Mouse (Mus musculus) midbrain, embryonic 13.5 days (tissue): ENCODE measurements around the gene Olfr548-ps1. TPM values are rescaled to one million over a fixed set of nuclear protein-coding genes. Genes with fewer than 3 reads are reported as not detected.
A peak's percentile ranks its signal among the peaks of the same experiment; 100 is the strongest.
"Not testable (repeated sequence)": the region's sequence is repeated elsewhere in the genome, so short reads cannot be mapped to it uniquely, and the experiment has no call there.

Source experiments
- ATAC-seq: fragments of 200-750 bp; cut with Nextera tagmentation; 2 replicates; pipeline ENCODE4 v1.8.0; 2017; ENCODE audit warnings: mild to moderate bottlenecking, moderate TSS enrichment, moderate library complexity
- H3K27ac ChIP-seq: fragments of 300-500 bp; sonication (generic); 2 replicates; pipeline ENCODE4 v1.5.1; 2015; ENCODE audit warnings: inconsistent platforms, mild to moderate bottlenecking, moderate library complexity
- H3K27me3 ChIP-seq: fragments of 300-500 bp; sonication (generic); 2 replicates; pipeline ENCODE4 v1.6.1; 2015; ENCODE audit warnings: mild to moderate bottlenecking, inconsistent platforms
- H3K36me3 ChIP-seq: fragments of 300-500 bp; sonication (generic); 2 replicates; pipeline ENCODE4 v1.6.1; 2015; ENCODE audit warnings: mild to moderate bottlenecking, inconsistent platforms
- H3K4me1 ChIP-seq: fragments of 300-500 bp; sonication (generic); replicated peaks from 2 replicates; pipeline ENCODE4 v1.6.1; 2015; ENCODE audit warnings: inconsistent platforms
- H3K4me2 ChIP-seq: fragments of 300-500 bp; sonication (generic); replicated peaks from 2 replicates; pipeline ENCODE4 v1.6.1; 2015; ENCODE audit warnings: moderate library complexity, mild to moderate bottlenecking, inconsistent platforms
- H3K4me3 ChIP-seq: fragments of 300-500 bp; sonication (generic); replicated peaks from 2 replicates; pipeline ENCODE4 v1.5.1; 2015; ENCODE audit warnings: mild to moderate bottlenecking, inconsistent platforms
- H3K9ac ChIP-seq: fragments of 300-500 bp; sonication (generic); replicated peaks from 2 replicates; pipeline ENCODE4 v1.6.1; 2015; ENCODE audit warnings: mild to moderate bottlenecking, inconsistent platforms
- H3K9me3 ChIP-seq: fragments of 300-500 bp; sonication (generic); 2 replicates; pipeline ENCODE4 v1.6.1; 2016; ENCODE audit warnings: mild to moderate bottlenecking, inconsistent platforms
- WGBS: fragments of 180-500 bp; shearing (Covaris S2); methylation state at CpG from one replicate; pipeline ENCODE4 v1.1.7; 2015; 5-methylcytosine and 5-hydroxymethylcytosine counted together
- polyA plus RNA-seq: library from polyadenylated mRNA; unstranded; fragments of >200 nt; fragmentation: Nextera tagmentation; extraction: Ambion mirVana; gene quantifications from 2 replicates; pipeline ENCODE4 v1.2.1, GENCODE M21; 2015

The Olfr548-ps1 gene
- not detected in 2 replicates for polyA plus RNA-seq

GRCm38 (mm10) chr7:102540596-102540995, at the start of gene Olfr548-ps1:
TSS of gene Olfr548-ps1 (plus strand) at chr7:102540896.
- Histone ChIP-seq H3K4me2 (no peak within 1 kb of the TSS), H3K27me3 (no peaks in the 10 kb centered on the region), H3K9ac (no peak within 1 kb of the TSS), H3K4me1 (no peaks in the 10 kb centered on the region), H3K9me3 (no peaks in the 10 kb centered on the region), H3K4me3 (no peak within 1 kb of the TSS), H3K36me3 (no peaks in the 10 kb centered on the region), H3K27ac (no peak within 1 kb of the TSS)
- ATAC-seq = no peak
- whole genome bisulfite sequencing = 93% methylated on average over 2 of the region's 2 CpGs

GRCm38 (mm10) chr7:102494416-102494815, 46.3 kb upstream of the Olfr548-ps1 start:
- WGBS = 54% methylated on average over 7 of the region's 7 CpGs
- H3K27ac ChIP-seq, H3K4me2 ChIP-seq, H3K9me3 ChIP-seq, ATAC-seq, H3K36me3 ChIP-seq, H3K27me3 ChIP-seq, H3K9ac ChIP-seq, H3K4me3 ChIP-seq, H3K4me1 ChIP-seq: not testable (repeated sequence)

GRCm38 (mm10) chr7:102499473-102499872, 41.2 kb upstream of the Olfr548-ps1 start, which contains the start of gene Olfr545:
TSS of gene Olfr545 (minus strand) at chr7:102499573.
- Histone ChIP-seq H3K4me1 (no peaks in the 10 kb centered on the region), H3K27ac (no peak within 1 kb of the TSS), H3K36me3 (no peaks in the 10 kb centered on the region), H3K9me3 (no peaks in the 10 kb centered on the region), H3K27me3 (no peaks in the 10 kb centered on the region), H3K9ac (no peak within 1 kb of the TSS), H3K4me2 (no peak within 1 kb of the TSS), H3K4me3 (no peak within 1 kb of the TSS)
- no peak for ATAC-seq
- WGBS = 64% methylated on average over 3 of the region's 3 CpGs

GRCm38 (mm10) chr7:102501986-102502385, 38.7 kb upstream of the Olfr548-ps1 start:
- WGBS = 85% methylated on average over 5 of the region's 5 CpGs
- no peak overlapping the region for H3K4me3 ChIP-seq

GRCm38 (mm10) chr7:102506848-102507247, 33.8 kb upstream of the Olfr548-ps1 start:
- Histone ChIP-seq H3K27me3 (peaks cover 2% of the 10 kb centered on the region; the same call in 1 of the 2 replicates), H3K27ac (no peak overlapping the region), H3K4me1 (no peaks in the 10 kb centered on the region), H3K4me3 (no peak overlapping the region), H3K9ac (no peak overlapping the region), H3K9me3 (no peaks in the 10 kb centered on the region), H3K4me2 (no peak overlapping the region), H3K36me3 (no peaks in the 10 kb centered on the region)
- ATAC-seq = peak; percentile 90
- 44% methylated on average over 3 of the region's 3 CpGs for WGBS

More at GRCm38 (mm10) chr7:102501986-102502385, 38.7 kb upstream of the Olfr548-ps1 start:
- H3K27me3 ChIP-seq = no peaks in the 10 kb centered on the region
- no peaks in the 10 kb centered on the region for H3K9me3 ChIP-seq
- H3K4me2 ChIP-seq = no peak overlapping the region
- H3K27ac ChIP-seq = no peak overlapping the region
- no peak for ATAC-seq
- no peak overlapping the region for H3K9ac ChIP-seq
- H3K4me1 ChIP-seq = no peaks in the 10 kb centered on the region
- no peaks in the 10 kb centered on the region for H3K36me3 ChIP-seq

- WGBS = 87% methylated on average over 9 of the region's 9 CpGs
- Histone ChIP-seq H3K4me3 (no peak overlapping the region), H3K4me1 (0 out of 2 replicates have a peak, but pooled peaks cover 3% of the 10 kb centered on the region), H3K4me2 (no peak overlapping the region), H3K9me3 (no peaks in the 10 kb centered on the region), H3K27ac (no peak overlapping the region), H3K9ac (no peak overlapping the region), H3K36me3 (no peaks in the 10 kb centered on the region), H3K27me3 (peaks cover 8% of the 10 kb centered on the region; the same call in 1 of the 2 replicates)
- no peak for ATAC-seq
Observed at GRCm38 (mm10) chr7:102508066-102508465, 32.6 kb upstream of the Olfr548-ps1 start.

GRCm38 (mm10) chr7:102508666-102509065, 32.0 kb upstream of the Olfr548-ps1 start:
- 95% methylated on average over 6 of the region's 6 CpGs for WGBS
- no peak overlapping the region for H3K27ac ChIP-seq

GRCm38 (mm10) chr7:102509726-102510125, 31.0 kb upstream of the Olfr548-ps1 start:
- 81% methylated on average over 7 of the region's 7 CpGs for WGBS

More at GRCm38 (mm10) chr7:102508666-102509065, 32.0 kb upstream of the Olfr548-ps1 start:
- Histone ChIP-seq H3K36me3 (no peaks in the 10 kb centered on the region), H3K4me1 (peaks cover 7% of the 10 kb centered on the region; the same call in 1 of the 2 replicates), H3K27me3 (peaks cover 9% of the 10 kb centered on the region), H3K9me3 (no peaks in the 10 kb centered on the region), H3K4me2 (no peak overlapping the region), H3K4me3 (no peak overlapping the region), H3K9ac (no peak overlapping the region)
- no peak for ATAC-seq

GRCm38 (mm10) chr7:102511927-102512326, 28.8 kb upstream of the Olfr548-ps1 start:
- H3K9ac ChIP-seq = no peak overlapping the region
- H3K9me3 ChIP-seq = no peaks in the 10 kb centered on the region
- H3K27ac ChIP-seq = no peak overlapping the region
- WGBS = 92% methylated on average over 10 of the region's 10 CpGs
- H3K36me3 ChIP-seq = no peaks in the 10 kb centered on the region
- peaks cover 24% of the 10 kb centered on the region for H3K27me3 ChIP-seq
- peaks cover 7% of the 10 kb centered on the region; the same call in 1 of the 2 replicates for H3K4me1 ChIP-seq
- no peak overlapping the region for H3K4me3 ChIP-seq
- no peak overlapping the region for H3K4me2 ChIP-seq
- ATAC-seq = no peak

More at GRCm38 (mm10) chr7:102509726-102510125, 31.0 kb upstream of the Olfr548-ps1 start:
- no peak overlapping the region for H3K4me2 ChIP-seq
- H3K4me3 ChIP-seq = no peak overlapping the region
- no peaks in the 10 kb centered on the region for H3K36me3 ChIP-seq
- H3K27me3 ChIP-seq = peaks cover 18% of the 10 kb centered on the region
- ATAC-seq = no peak
- no peak overlapping the region for H3K9ac ChIP-seq
- H3K9me3 ChIP-seq = no peaks in the 10 kb centered on the region
- H3K27ac ChIP-seq = no peak overlapping the region
- peaks cover 7% of the 10 kb centered on the region; the same call in 1 of the 2 replicates for H3K4me1 ChIP-seq

GRCm38 (mm10) chr7:102512814-102513435, 27.8 kb upstream of the Olfr548-ps1 start:
- Histone ChIP-seq H3K4me1 (peaks cover 7% of the 10 kb centered on the region; the same call in 1 of the 2 replicates), H3K36me3 (no peaks in the 10 kb centered on the region), H3K9ac (peak overlapping the region; percentile 76), H3K27me3 (peaks cover 24% of the 10 kb centered on the region), H3K4me3 (peak overlapping the region; percentile 53), H3K27ac (no peak overlapping the region), H3K4me2 (peak overlapping the region; percentile 83), H3K9me3 (no peaks in the 10 kb centered on the region)
- WGBS = under 1% methylated on average over 52 of the region's 54 CpGs
- ATAC-seq = peak; percentile 96

- H3K9ac ChIP-seq = no peak overlapping the region
- H3K27me3 ChIP-seq = peaks cover 24% of the 10 kb centered on the region
- no peaks in the 10 kb centered on the region for H3K9me3 ChIP-seq
- H3K4me2 ChIP-seq = no peak overlapping the region
- no peak overlapping the region for H3K4me3 ChIP-seq
- no peak overlapping the region for H3K27ac ChIP-seq
- H3K36me3 ChIP-seq = no peaks in the 10 kb centered on the region
- H3K4me1 ChIP-seq = peaks cover 7% of the 10 kb centered on the region; the same call in 1 of the 2 replicates
- ATAC-seq = no peak
- 74% methylated on average over 4 of the region's 4 CpGs for WGBS
Observed at GRCm38 (mm10) chr7:102514144-102514543, 26.6 kb upstream of the Olfr548-ps1 start.

- H3K27ac ChIP-seq = no peak overlapping the region
- no peak overlapping the region for H3K4me3 ChIP-seq
- WGBS = 82% methylated on average over 10 of the region's 10 CpGs
- H3K4me1 ChIP-seq = peaks cover 7% of the 10 kb centered on the region; the same call in 1 of the 2 replicates
- H3K4me2 ChIP-seq = no peak overlapping the region
- peaks cover 24% of the 10 kb centered on the region for H3K27me3 ChIP-seq
- no peak overlapping the region for H3K9ac ChIP-seq
- H3K36me3 ChIP-seq = no peaks in the 10 kb centered on the region
- no peak for ATAC-seq
- no peaks in the 10 kb centered on the region for H3K9me3 ChIP-seq
Observed at GRCm38 (mm10) chr7:102516261-102517050, 24.2 kb upstream of the Olfr548-ps1 start.
